Mouse (Mus musculus): ENCODE measurements around the gene Elk4. TPM values are rescaled to one million over a fixed set of nuclear protein-coding genes. Genes with fewer than 3 reads are reported as not detected.
A peak's percentile ranks its signal among the peaks of the same experiment; 100 is the strongest.

Elk4 gene
- total RNA-seq, 2 experiments from 2014 or later, result 59.2 to 59.9 TPM

GRCm38 (mm10) chr1:132065475-132066172, 58.2 kb downstream of the Elk4 start:
- DNase-seq, result no peak

- peak; percentile 49 for DNase-seq
These were observed 60.2 kb downstream of the Elk4 start, which contains the start of gene Mfsd4a for GRCm38 (mm10) chr1:132067261-132068255. Gene Mfsd4a, minus strand, starts transcription at chr1:132068062.

DNA sequence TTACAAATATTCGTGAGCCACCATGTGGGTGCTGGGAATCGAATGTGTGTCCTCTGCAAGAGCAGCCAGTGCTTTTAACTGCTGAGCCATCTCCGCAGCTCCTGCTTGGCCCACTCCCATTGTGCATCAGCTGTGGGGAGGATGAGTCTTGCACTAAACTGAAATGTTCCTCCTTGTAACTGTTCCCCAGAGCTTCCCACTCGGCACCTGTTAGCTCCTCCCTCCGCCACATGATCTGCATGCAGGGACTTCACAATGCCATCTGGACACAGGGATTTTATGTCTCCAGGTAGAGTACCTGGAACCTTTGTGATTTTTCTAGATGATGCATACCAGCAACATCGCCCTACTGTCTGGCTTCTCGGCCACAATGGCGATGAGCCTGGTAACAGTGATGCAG, 62.0 kb downstream of the Elk4 start:
- no peak for DNase-seq

GRCm38 (mm10) chr1:132070659-132071058, 63.3 kb downstream of the Elk4 start:
- DNase-seq, result no peak

- no peak for DNase-seq
These were observed 68.2 kb downstream of the Elk4 start for GRCm38 (mm10) chr1:132075576-132075975.

DNA sequence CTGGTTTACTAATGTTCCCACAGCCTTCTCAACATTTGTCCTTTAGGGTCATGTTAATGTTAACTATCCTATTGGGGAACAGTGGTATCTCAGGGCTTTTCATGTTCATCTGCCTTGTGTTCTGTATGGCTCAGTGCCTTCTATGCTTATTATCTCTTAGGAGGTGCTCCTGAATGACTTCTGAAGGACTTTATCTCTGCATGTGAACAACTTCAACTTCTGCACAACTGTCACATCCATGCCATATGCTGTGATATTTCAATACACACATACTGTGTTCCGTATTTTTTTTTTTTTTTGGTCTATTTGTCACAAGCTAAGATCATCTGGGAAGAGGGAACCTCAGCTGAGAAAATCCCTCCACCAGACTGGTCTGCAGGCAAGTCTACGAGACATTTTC, 71.0 kb downstream of the Elk4 start:
- DNase-seq, result no peak

Other genes with a start within 250 kb of the Elk4 start
- gene Pm20d1, start 210.2 kb upstream of the Elk4 start, total RNA-seq (2021), result 1 to 10 TPM in 1 of 2 experiments, under 1 TPM in 1; 0.82 to 1.3 TPM
- gene Slc41a1, start 180.1 kb upstream of the Elk4 start, total RNA-seq (2021), result 10 to 100 TPM; 53.4 to 53.5 TPM
- 1 to 10 TPM; 6.4 to 7.4 TPM for gene Rab29, start 140.4 kb upstream of the Elk4 start, total RNA-seq (2021)
- 10 to 100 TPM; 53.8 to 53.9 TPM for gene Nucks1, start 97.1 kb upstream of the Elk4 start, total RNA-seq (2021)
- gene Slc45a3, start 44.6 kb upstream of the Elk4 start, total RNA-seq (2021), result 1 to 10 TPM; 1.3 to 1.6 TPM
- 1 to 10 TPM; 2.4 to 3.9 TPM for gene Mfsd4a, start 60.5 kb downstream of the Elk4 start, total RNA-seq (2021)
- 1 to 10 TPM; 1.4 to 3.2 TPM for gene Cdk18, start 132.1 kb downstream of the Elk4 start, total RNA-seq (2021)
- not detected for gene Lemd1, start 183.8 kb downstream of the Elk4 start, total RNA-seq (2021)
- gene AC124108.1, start 183.8 kb downstream of the Elk4 start, total RNA-seq (2021), result not detected
- gene Gm10188, start 222.2 kb downstream of the Elk4 start, total RNA-seq (2021), result not detected